Mouse (Mus musculus): ENCODE results near the gene Kcnj11. TPM values are rescaled to one million over a fixed set of nuclear protein-coding genes. Genes with fewer than 3 reads are reported as not detected.

Gene Kcnj11
- polyA plus RNA-seq, 1 experiment from 2014 or later: 0.17 TPM

DNA sequence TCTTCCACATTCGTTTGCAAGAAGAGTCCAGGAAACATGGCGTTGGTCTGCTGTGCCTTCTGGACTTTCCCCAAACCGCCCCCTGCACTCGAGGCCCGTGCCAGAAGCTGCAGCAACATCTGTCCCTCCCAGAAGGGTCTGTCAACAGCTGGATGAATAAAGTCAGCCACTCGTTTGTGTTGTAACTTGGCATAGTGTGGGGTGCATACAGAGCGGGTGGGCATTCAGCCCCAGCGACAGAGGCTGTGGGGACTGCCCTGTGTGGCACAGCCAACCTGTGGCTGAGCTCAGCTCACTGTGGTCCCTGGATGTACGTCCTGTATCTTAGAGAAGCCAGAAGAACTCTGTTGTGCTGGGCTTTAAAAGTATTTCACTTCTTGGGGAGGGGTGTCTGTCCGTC lies 16.5 kb downstream of the Kcnj11 start:
- H3K27me3 ChIP-seq: no peaks in the 10 kb centered on the region
- peaks cover 55% of the 10 kb centered on the region for H3K36me3 ChIP-seq
- H3K4me2 ChIP-seq (replicated peaks): no peak overlapping the region
- no peak for ATAC-seq (ENCODE audit: insufficient number of reproducible peaks, low FRiP score, low TSS enrichment, low read depth)
- no peak overlapping the region for H3K27ac ChIP-seq (replicated peaks)
- H3K9ac ChIP-seq: no peak overlapping the region
- peaks cover 7% of the 10 kb centered on the region; the same call in 1 of the 2 replicates for H3K4me1 ChIP-seq
- no peak overlapping the region for H3K4me3 ChIP-seq (replicated peaks)
- no peaks in the 10 kb centered on the region for H3K9me3 ChIP-seq (replicated peaks)
- WGBS: 77% methylated on average over 10 of the region's 10 CpGs

DNA sequence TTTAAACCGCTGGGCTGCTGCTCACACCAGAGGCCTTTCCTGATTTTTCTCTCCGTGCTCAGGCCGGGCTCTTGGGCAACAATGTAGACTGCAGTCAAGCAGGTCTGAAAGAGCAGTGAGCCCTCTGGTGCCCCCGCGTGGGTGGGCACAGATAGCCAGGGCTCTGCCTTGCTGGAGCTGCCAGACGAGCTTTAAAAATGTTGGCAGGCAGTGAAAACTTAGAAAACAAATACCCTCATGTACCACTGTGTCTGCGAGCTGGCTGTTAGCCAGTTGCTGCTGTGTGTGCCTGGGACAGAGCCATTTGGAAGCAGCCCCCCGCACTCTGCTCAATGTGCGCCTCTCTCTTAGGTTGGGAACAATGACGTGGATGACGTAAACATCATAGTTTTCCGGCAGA lies 22.9 kb downstream of the Kcnj11 start:
- no peak overlapping the region for H3K27ac ChIP-seq (replicated peaks)
- no peaks in the 10 kb centered on the region for H3K4me1 ChIP-seq
- 81% methylated on average over 12 of the region's 12 CpGs for WGBS
- no peaks in the 10 kb centered on the region for H3K27me3 ChIP-seq
- H3K4me3 ChIP-seq (replicated peaks): no peak overlapping the region
- no peak overlapping the region for H3K4me2 ChIP-seq (replicated peaks)
- ATAC-seq (ENCODE audit: insufficient number of reproducible peaks, low FRiP score, low TSS enrichment, low read depth): no peak
- H3K9ac ChIP-seq: no peak overlapping the region
- H3K9me3 ChIP-seq (replicated peaks): no peaks in the 10 kb centered on the region
- H3K36me3 ChIP-seq: peaks cover 78% of the 10 kb centered on the region

DNA sequence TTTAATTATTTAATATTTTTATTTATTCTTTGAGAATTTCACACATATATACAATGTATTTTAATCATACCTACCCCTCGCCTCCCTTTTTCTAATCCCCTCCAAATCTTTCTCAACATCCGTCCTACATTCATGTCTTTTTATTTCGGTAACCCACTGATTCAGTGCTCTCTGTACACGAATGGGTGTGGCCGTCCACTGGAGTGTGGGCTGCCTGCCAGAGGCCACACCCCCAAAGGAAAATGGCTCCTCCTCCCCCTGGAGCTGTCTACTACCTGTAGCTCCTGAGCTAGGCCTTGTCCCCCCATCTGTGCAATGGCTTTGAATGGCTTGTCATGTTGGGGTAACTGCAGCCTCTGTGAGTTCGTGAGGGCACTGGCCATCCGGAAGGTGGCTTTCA lies 23.7 kb downstream of the Kcnj11 start:
- no peaks in the 10 kb centered on the region for H3K9me3 ChIP-seq (replicated peaks)
- H3K9ac ChIP-seq: no peak overlapping the region
- no peak overlapping the region for H3K27ac ChIP-seq (replicated peaks)
- no peak for ATAC-seq (ENCODE audit: insufficient number of reproducible peaks, low FRiP score, low TSS enrichment, low read depth)
- no peak overlapping the region for H3K4me3 ChIP-seq (replicated peaks)
- no peaks in the 10 kb centered on the region for H3K27me3 ChIP-seq
- WGBS: 81% methylated on average over 7 of the region's 7 CpGs
- H3K36me3 ChIP-seq: peaks cover 78% of the 10 kb centered on the region
- H3K4me2 ChIP-seq (replicated peaks): no peak overlapping the region
- H3K4me1 ChIP-seq: no peaks in the 10 kb centered on the region

- Histone ChIP-seq H3K27me3 (no peaks in the 10 kb centered on the region), H3K4me1 (no peaks in the 10 kb centered on the region), H3K36me3 (peaks cover 96% of the 10 kb centered on the region), H3K9ac (no peak overlapping the region), H3K4me2 (replicated peaks) (no peak overlapping the region), H3K4me3 (replicated peaks) (no peak overlapping the region), H3K27ac (replicated peaks) (no peak overlapping the region), H3K9me3 (replicated peaks) (no peaks in the 10 kb centered on the region)
- 93% methylated on average over 8 of the region's 8 CpGs for WGBS
- no peak for ATAC-seq (ENCODE audit: insufficient number of reproducible peaks, low FRiP score, low TSS enrichment, low read depth)
These were observed 31.7 kb downstream of the Kcnj11 start for GRCm38 (mm10) chr7:46068831-46069230.

GRCm38 (mm10) chr7:46063296-46063695 lies 37.3 kb downstream of the Kcnj11 start:
- Histone ChIP-seq H3K4me2 (replicated peaks) (no peak overlapping the region), H3K27ac (replicated peaks) (no peak overlapping the region), H3K36me3 (peaks cover 91% of the 10 kb centered on the region), H3K9me3 (replicated peaks) (no peaks in the 10 kb centered on the region), H3K4me1 (no peaks in the 10 kb centered on the region), H3K4me3 (replicated peaks) (no peak overlapping the region), H3K9ac (no peak overlapping the region), H3K27me3 (no peaks in the 10 kb centered on the region)
- WGBS: 94% methylated on average over 6 of the region's 6 CpGs
- ATAC-seq (ENCODE audit: insufficient number of reproducible peaks, low FRiP score, low TSS enrichment, low read depth): no peak

DNA sequence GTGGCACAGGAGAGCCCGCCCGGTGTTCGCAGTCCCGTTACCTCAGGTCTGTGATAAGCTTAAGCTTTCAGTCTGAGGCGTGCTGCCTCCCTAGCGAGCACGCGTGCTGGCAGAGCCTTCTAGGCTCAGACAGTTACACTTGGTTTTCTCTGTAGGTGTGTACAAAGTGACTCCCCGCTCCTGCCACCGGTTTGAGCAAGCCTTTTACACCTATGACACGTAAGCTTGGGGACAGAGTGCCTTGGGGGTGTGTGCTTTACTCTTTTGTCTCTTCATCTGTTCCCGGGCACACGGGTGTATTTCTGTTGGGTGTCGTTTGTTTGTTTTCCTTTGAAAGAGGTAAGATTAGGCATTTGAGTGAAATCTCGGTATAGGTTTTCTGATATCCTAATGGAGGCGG lies 39.0 kb downstream of the Kcnj11 start:
- WGBS: 93% methylated on average over 16 of the region's 16 CpGs
- Histone ChIP-seq H3K4me3 (replicated peaks) (no peak overlapping the region), H3K4me2 (replicated peaks) (no peak overlapping the region), H3K4me1 (no peaks in the 10 kb centered on the region), H3K36me3 (peaks cover 90% of the 10 kb centered on the region), H3K9ac (no peak overlapping the region), H3K9me3 (replicated peaks) (no peaks in the 10 kb centered on the region), H3K27me3 (no peaks in the 10 kb centered on the region), H3K27ac (replicated peaks) (no peak overlapping the region)
- ATAC-seq (ENCODE audit: insufficient number of reproducible peaks, low FRiP score, low TSS enrichment, low read depth): no peak

DNA sequence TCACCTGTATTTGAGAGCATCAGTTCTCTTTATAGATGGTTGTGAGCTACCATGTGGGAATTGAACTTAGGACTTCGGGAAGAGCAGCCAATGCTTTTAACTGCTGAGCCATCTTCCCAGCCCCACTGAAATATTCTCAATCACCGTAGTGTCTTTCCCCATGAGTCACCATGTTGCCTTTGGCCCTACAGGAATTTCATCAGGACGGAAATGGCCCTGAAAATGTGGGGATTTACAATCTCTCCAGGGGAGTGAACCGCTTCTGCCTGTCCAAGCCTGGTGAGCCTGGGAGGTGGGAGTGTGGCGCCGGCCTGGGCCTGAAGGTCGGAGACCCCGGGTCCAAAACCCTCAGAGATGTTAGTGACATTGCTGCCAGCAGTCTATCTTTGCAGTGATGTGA lies 39.9 kb downstream of the Kcnj11 start:
- Histone ChIP-seq H3K4me1 (no peaks in the 10 kb centered on the region), H3K4me3 (replicated peaks) (no peak overlapping the region), H3K4me2 (replicated peaks) (no peak overlapping the region), H3K9me3 (replicated peaks) (no peaks in the 10 kb centered on the region), H3K27me3 (no peaks in the 10 kb centered on the region), H3K36me3 (peaks cover 90% of the 10 kb centered on the region), H3K9ac (no peak overlapping the region), H3K27ac (replicated peaks) (no peak overlapping the region)
- no peak for ATAC-seq (ENCODE audit: insufficient number of reproducible peaks, low FRiP score, low TSS enrichment, low read depth)
- WGBS: 91% methylated on average over 8 of the region's 8 CpGs

DNA sequence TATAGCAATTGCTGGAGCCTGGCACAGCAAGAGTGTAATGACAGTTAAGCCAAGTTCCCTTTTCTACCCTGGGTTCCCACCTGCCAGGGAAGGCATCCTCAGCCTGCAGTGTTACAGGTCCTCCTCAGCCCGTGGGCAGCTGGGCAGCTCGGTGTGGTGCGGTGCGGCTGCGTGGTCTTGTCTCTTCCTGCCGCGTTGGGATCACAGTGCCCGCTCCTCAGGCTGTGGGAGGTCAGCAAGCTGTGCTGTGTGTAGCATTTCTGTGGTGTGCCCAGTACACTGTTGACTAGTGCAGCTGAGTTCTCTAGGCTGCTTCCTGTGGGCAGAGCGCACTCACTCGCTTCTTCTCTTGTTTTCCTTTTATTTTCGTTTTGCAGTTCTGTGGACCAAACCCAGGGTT lies 41.7 kb downstream of the Kcnj11 start:
- peaks cover 93% of the 10 kb centered on the region for H3K36me3 ChIP-seq
- H3K4me2 ChIP-seq (replicated peaks): no peak overlapping the region
- H3K9me3 ChIP-seq (replicated peaks): no peaks in the 10 kb centered on the region
- H3K4me1 ChIP-seq: no peaks in the 10 kb centered on the region
- H3K9ac ChIP-seq: no peak overlapping the region
- H3K4me3 ChIP-seq (replicated peaks): no peak overlapping the region
- H3K27ac ChIP-seq (replicated peaks): no peak overlapping the region
- 93% methylated on average over 11 of the region's 11 CpGs for WGBS
- ATAC-seq (ENCODE audit: insufficient number of reproducible peaks, low FRiP score, low TSS enrichment, low read depth): no peak
- no peaks in the 10 kb centered on the region for H3K27me3 ChIP-seq

GRCm38 (mm10) chr7:46053566-46053965 lies 47.0 kb downstream of the Kcnj11 start:
- no peak for ATAC-seq (ENCODE audit: insufficient number of reproducible peaks, low FRiP score, low TSS enrichment, low read depth)
- Histone ChIP-seq H3K4me2 (replicated peaks) (no peak overlapping the region), H3K9me3 (replicated peaks) (no peaks in the 10 kb centered on the region), H3K27me3 (no peaks in the 10 kb centered on the region), H3K4me3 (replicated peaks) (no peak overlapping the region), H3K4me1 (no peaks in the 10 kb centered on the region), H3K9ac (no peak overlapping the region), H3K36me3 (peaks cover 79% of the 10 kb centered on the region), H3K27ac (replicated peaks) (no peak overlapping the region)
- 87% methylated on average over 3 of the region's 3 CpGs for WGBS

- H3K9ac ChIP-seq: no peak overlapping the region
- no peak for ATAC-seq (ENCODE audit: insufficient number of reproducible peaks, low FRiP score, low TSS enrichment, low read depth)
- WGBS: 84% methylated on average over 4 of the region's 4 CpGs
- no peak overlapping the region for H3K4me3 ChIP-seq (replicated peaks)
- no peaks in the 10 kb centered on the region for H3K4me1 ChIP-seq
- H3K36me3 ChIP-seq: peaks cover 80% of the 10 kb centered on the region
- no peaks in the 10 kb centered on the region for H3K9me3 ChIP-seq (replicated peaks)
- no peaks in the 10 kb centered on the region for H3K27me3 ChIP-seq
- H3K27ac ChIP-seq (replicated peaks): no peak overlapping the region
- no peak overlapping the region for H3K4me2 ChIP-seq (replicated peaks)
These were observed 48.3 kb downstream of the Kcnj11 start for GRCm38 (mm10) chr7:46052161-46052821.

GRCm38 (mm10) chr7:46049981-46050380 lies 50.6 kb downstream of the Kcnj11 start:
- Histone ChIP-seq H3K27ac (replicated peaks) (no peak overlapping the region), H3K4me3 (replicated peaks) (no peak overlapping the region), H3K4me1 (no peaks in the 10 kb centered on the region), H3K9me3 (replicated peaks) (no peaks in the 10 kb centered on the region), H3K36me3 (peaks cover 77% of the 10 kb centered on the region), H3K4me2 (replicated peaks) (no peak overlapping the region), H3K27me3 (no peaks in the 10 kb centered on the region), H3K9ac (no peak overlapping the region)
- ATAC-seq (ENCODE audit: insufficient number of reproducible peaks, low FRiP score, low TSS enrichment, low read depth): no peak
- WGBS: 90% methylated on average over 7 of the region's 7 CpGs

- no peak for ATAC-seq (ENCODE audit: insufficient number of reproducible peaks, low FRiP score, low TSS enrichment, low read depth)
- Histone ChIP-seq H3K36me3 (peaks cover 77% of the 10 kb centered on the region), H3K27ac (replicated peaks) (no peak overlapping the region), H3K4me2 (replicated peaks) (no peak overlapping the region), H3K4me1 (no peaks in the 10 kb centered on the region), H3K9me3 (replicated peaks) (no peaks in the 10 kb centered on the region), H3K9ac (no peak overlapping the region), H3K4me3 (replicated peaks) (no peak overlapping the region), H3K27me3 (no peaks in the 10 kb centered on the region)
- WGBS: 89% methylated on average over 13 of the region's 13 CpGs
These were observed 52.5 kb downstream of the Kcnj11 start for GRCm38 (mm10) chr7:46047873-46048562.

Measured in embryonic facial prominence, embryonic 15.5 days (tissue).